Mouse (Mus musculus): ENCODE results near the gene Ltbp4.

GRCm38 (mm10) chr7:27328648-27329047 lies 8.8 kb downstream of the Ltbp4 start:
- TF ChIP-seq ZNF384 (IDR thresholded peaks at IDR 0.05; ENCODE audit: low read depth, low read length) (no peak), CTCF (conservative IDR thresholded peaks at IDR 0.05 in 1 of 2, IDR thresholded peaks at IDR 0.05 in 1 of 2; ENCODE audit: low read depth in 2 of 2, low read length in 2 of 2) (no peak), PAX5 (IDR thresholded peaks at IDR 0.05; ENCODE audit: low read length) (no peak), EP300 (IDR thresholded peaks at IDR 0.05; ENCODE audit: low read length) (no peak), POLR2A (IDR thresholded peaks at IDR 0.05; ENCODE audit: low read depth, low read length) (no peak), MEF2A (IDR thresholded peaks at IDR 0.05; ENCODE audit: borderline replicate concordance, low read depth, low read length) (no peak), MAX (IDR thresholded peaks at IDR 0.05; ENCODE audit: low read length) (no peak), TBP (conservative IDR thresholded peaks at IDR 0.05; ENCODE audit: low read depth, low read length) (no peak), E2F4 (IDR thresholded peaks at IDR 0.05; ENCODE audit: insufficient replicate concordance, low read depth, low read length) (no peak), MXI1 (IDR thresholded peaks at IDR 0.05; ENCODE audit: low read depth, low read length) (no peak), ZC3H11A (IDR thresholded peaks at IDR 0.05; ENCODE audit: low read depth, low read length) (no peak), USF1 (IDR thresholded peaks at IDR 0.05; ENCODE audit: low read depth, low read length) (no peak), MYC (IDR thresholded peaks at IDR 0.05; ENCODE audit: low read depth, low read length) (no peak)
